Mouse (Mus musculus) frontal cortex, postnatal 14 days (tissue): ENCODE data around the gene Gm10190.
"Not testable (repeated sequence)": the region's sequence is repeated elsewhere in the genome, so short reads cannot be mapped to it uniquely, and the experiment has no call there.

ENCODE experiments used
- DNase-seq, 2 experiments: peaks; one replicate each; pipeline ENCODE4 v3.0.0; 2022; ENCODE audit warnings: low spot score in 2 of 2

The Gm10190 gene

GRCm38 (mm10) chr17:80372989-80373725 lies at the start of gene Gm10190:
Gene Gm10190 (minus strand): TSS chr17:80373541.
- peak; percentile 76 to 82 for DNase-seq

- no peak for DNase-seq
Observed at GRCm38 (mm10) chr17:80420998-80421397, 47.7 kb upstream of the Gm10190 start.

GRCm38 (mm10) chr17:80418572-80419210 lies 45.4 kb upstream of the Gm10190 start:
- DNase-seq: no peak

DNA sequence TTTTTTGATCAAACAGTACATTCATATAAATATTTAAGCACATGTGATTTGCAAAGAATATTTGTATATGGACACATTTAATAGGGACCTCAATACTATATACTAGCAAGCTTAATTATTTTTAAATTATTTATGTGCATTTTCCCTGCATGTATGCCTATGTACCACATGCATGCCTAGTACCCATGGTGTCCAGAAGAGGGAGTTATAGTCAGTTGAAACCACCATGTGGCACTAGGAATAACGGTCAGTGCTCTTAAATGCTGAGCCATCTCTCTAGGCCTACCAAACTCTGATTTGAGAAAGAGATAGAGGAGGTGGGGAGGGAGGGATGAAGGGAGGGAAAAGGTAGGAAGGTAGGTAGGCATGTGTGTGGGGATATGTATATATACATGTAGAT lies 37.8 kb upstream of the Gm10190 start:
- DNase-seq: no peak

DNA sequence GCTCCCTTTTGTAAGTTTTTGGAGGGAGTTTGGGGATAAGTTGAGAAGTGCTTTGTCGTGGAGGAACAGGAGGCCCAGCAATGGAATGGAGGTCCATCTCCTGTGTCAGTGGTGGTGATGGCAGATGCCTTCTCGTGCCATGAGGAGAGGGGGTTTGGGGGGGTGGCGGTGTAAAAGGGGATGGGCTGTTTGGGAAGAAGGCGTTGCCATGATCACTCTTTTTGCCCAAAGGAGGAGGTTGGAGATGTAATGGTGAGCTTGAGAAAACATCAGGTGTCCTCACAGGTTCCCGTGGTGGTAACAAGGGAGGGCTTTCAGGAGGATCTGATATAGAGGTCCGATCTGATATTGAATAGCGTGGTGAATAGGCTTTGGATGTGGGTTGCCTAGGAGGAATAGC lies 24.9 kb upstream of the Gm10190 start:
- no peak for DNase-seq

- peak in 1 of 2 experiments; percentile 28 for DNase-seq
Observed at GRCm38 (mm10) chr17:80391423-80392403, 18.4 kb upstream of the Gm10190 start.

DNA sequence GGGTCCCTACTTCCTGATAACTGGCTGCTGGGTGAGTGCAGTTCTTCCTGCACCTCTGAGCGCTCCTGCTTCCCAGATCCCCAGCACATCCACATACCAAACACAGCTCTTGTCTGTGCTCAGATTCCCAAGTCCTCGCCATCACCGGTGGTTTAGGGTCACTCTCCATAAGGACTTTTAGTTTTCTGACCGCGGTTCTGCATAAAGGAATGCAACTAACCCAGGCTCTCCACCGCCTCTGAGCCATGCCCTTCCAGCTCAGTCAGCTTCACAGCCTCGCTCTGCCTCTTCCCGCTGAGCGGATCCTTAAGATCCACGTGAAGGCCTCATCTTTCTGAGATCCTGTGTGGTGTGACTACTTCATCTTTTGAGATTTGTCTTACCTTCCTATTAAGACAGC lies 16.7 kb upstream of the Gm10190 start:
- no peak for DNase-seq

DNA sequence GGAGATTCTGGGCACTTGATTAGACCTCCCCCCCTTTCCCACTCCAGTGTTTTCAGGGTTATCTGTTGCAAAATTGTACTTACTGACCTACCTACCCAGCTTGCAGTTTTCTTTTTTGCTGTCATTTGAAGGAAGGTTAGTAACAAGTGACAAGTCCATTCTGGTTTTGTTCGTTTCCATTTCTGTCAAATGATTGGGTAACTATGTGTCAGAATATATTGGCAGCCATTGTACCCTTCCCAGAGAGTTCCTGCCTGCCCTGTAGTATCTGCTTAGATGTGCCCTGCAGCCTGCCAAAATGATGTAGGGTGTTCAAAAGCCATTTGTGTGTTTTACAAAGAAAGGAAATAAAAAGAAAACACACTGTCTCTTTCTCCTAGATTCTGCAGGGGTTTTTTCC lies 12.3 kb upstream of the Gm10190 start:
- DNase-seq: no peak

GRCm38 (mm10) chr17:80378386-80378785 lies 5.0 kb upstream of the Gm10190 start:
- not testable (repeated sequence) for DNase-seq

- no peak for DNase-seq
Observed at GRCm38 (mm10) chr17:80373726-80374096, 370 bp upstream of the Gm10190 start.

DNA sequence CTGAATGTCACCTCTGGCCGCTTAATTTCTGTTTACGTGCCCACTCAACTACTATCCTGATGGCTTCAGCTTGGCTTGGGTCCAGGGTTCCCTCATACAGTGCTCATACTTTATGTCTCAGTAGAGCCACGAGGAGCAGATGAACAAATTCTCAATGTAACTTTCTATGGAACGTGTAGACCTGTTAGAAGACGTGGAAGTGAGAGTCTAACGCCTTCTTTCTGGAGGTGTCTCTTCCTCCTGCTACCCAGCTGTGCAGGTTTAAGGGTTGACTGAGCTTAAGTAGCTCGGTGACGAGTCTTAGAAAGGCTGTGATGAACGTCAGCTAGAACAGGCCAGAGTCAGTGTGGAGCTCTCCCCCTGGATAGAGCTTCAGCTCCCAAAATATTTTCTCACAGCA lies 4.7 kb downstream of the Gm10190 start:
- DNase-seq: no peak

GRCm38 (mm10) chr17:80367276-80367675 lies 6.1 kb downstream of the Gm10190 start:
- DNase-seq: no peak

- DNase-seq: no peak
Observed at GRCm38 (mm10) chr17:80360245-80360644, 13.1 kb downstream of the Gm10190 start.

DNA sequence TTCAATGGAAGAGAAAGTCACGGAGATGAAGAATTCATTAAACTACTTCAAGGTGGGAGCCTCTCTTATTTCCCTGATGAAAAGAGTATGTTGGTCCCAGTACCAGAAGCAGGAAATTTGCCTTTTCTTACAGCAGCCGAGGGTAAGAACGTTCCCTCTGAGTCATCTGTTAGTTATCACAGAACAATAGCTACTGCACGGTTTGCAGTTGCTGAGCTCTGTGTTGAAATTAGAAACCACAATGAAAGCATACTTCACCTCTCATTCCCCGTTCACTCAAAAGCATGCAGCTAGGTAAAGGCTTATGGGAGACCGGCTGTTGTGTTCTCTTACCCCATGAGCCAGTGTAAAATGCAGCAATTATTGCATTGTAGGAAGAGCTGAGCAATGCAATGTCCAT lies 26.1 kb downstream of the Gm10190 start:
- DNase-seq: no peak

- DNase-seq: no peak
Observed at GRCm38 (mm10) chr17:80346591-80347125, 26.7 kb downstream of the Gm10190 start.

DNA sequence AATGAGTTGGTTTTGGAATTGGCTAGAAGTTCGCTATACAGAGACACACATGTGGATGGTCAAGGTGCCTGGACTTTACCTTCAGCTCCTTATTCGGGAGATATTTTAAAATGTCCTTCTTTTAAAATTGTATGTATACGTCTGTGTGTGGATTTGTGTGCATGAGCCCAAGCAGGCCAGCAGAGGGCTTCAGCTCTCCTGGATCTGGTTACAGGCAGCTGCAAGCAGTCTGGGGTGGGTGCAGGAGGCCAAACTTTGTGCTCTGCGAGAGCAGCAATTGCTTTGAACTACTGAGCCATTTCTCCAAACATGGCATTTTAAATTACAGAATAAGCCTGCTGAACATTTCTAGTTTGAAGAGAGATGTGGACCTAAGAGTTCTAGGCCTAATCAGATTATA lies 28.1 kb downstream of the Gm10190 start:
- no peak for DNase-seq

DNA sequence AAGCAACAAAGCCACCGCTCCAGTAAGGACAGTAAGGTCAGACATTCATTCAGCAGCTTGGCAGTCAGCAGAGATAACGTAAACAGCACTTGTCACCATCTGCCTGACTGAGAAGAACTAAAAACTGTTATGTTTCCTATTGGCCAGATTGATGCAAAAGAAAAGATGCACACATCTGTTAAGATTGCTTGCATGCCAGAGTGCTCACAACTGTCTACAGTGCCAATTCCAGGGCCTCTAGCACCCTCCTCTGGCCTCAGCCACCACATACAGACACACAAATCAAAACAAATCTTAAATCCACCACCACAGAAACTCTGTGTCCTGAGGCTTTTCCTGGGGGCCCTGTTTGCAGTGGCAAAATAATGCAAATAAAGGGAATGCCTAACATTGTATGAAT lies 41.0 kb downstream of the Gm10190 start:
- no peak for DNase-seq

DNA sequence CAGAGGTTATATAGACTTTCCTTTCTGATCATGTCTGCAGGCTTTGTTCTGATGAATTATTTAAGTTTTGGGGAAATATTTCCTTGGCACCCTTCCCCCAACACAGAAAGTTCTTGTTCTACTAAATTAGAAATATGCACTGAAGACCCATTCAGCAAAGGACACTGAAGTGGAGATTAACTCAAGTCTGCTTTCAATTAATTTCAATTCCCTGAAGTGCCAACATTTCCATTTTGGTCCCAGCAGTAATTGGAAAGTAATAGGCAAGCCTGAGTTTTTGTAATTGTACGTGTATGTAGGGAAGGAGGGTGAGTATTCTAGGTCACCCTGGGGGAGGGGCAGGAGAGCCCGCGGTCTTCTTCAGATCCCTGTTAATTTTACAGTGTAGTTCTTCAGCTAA lies 46.9 kb downstream of the Gm10190 start:
- no peak for DNase-seq

- DNase-seq: no peak
Observed at GRCm38 (mm10) chr17:80325456-80325855, 47.9 kb downstream of the Gm10190 start.

DNA sequence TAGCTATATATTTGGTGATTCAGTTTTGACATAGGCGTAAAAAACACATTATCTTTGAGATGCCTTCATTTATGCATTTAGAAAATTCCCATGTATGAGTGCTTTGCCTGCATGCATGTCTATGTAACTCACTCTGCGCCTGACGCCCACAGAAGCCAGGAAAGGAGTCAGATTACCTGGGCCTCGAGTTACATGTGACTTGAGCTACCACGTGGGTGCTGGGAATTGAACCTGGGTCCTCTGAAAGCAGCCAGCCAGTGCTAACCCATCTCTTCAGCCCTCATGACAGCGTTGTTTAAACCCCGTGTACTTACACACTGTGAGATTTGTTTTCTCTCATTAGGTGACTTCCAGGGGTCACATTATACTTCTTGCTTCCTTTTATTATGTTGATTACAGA lies 48.8 kb downstream of the Gm10190 start:
- no peak for DNase-seq

DNA sequence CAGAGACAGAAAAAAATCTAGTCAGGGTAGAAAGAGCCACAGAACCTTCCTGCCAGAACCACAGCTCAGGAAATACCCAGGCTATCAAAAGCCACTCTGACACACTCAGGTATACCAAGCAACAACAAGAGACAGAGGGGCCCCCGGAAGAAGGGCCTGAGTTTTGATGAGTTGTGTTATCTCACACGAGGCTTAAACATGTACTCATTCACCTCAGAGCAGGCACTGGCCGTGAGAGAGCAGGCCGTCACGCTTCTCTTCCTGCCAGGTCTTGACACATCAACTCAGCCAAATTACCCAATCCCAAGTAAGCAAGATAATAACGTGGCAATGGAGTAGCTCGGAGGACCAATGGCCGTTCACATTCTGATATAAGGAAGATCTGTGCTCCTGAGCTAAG lies 49.7 kb downstream of the Gm10190 start:
- no peak for DNase-seq
